Mouse (Mus musculus) effector memory CD4-positive, alpha-beta T cell, adult 7 months (primary cell): ENCODE results near the gene Tpi1. TPM values are rescaled to one million over a fixed set of nuclear protein-coding genes. Genes with fewer than 3 reads are reported as not detected.

Source experiments
- polyA plus RNA-seq: library from polyadenylated mRNA; unstranded; fragments of 100-300 nt; shearing (Covaris generic); gene quantifications from one replicate; pipeline ENCODE4 v1.2.1, GENCODE M21; 2017

Tpi1 gene
- 98.4 TPM for polyA plus RNA-seq

DNA sequence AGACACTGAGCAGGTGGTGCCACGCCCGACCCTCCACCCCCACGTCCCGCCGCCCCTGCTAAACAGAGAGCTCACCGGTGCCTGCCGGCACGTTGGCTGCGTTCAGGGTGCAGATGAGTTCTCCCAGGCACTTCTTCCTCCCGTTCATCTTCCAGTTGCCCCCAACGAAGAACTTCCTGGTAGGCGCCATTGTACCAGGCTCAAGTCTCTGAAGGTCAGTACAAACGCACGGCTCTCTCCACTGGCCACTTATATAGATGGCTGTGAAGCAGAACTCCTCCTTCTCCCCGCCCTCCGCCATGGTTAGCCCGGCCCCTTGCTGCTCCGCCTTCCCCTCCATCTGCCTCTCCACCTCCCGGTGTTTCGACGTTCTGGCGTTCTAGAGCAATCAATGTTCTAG, at the start of gene Tpi1:
Gene Tpi1, minus strand, starts transcription at position 364 of the 400 bp plus-strand sequence.

DNA sequence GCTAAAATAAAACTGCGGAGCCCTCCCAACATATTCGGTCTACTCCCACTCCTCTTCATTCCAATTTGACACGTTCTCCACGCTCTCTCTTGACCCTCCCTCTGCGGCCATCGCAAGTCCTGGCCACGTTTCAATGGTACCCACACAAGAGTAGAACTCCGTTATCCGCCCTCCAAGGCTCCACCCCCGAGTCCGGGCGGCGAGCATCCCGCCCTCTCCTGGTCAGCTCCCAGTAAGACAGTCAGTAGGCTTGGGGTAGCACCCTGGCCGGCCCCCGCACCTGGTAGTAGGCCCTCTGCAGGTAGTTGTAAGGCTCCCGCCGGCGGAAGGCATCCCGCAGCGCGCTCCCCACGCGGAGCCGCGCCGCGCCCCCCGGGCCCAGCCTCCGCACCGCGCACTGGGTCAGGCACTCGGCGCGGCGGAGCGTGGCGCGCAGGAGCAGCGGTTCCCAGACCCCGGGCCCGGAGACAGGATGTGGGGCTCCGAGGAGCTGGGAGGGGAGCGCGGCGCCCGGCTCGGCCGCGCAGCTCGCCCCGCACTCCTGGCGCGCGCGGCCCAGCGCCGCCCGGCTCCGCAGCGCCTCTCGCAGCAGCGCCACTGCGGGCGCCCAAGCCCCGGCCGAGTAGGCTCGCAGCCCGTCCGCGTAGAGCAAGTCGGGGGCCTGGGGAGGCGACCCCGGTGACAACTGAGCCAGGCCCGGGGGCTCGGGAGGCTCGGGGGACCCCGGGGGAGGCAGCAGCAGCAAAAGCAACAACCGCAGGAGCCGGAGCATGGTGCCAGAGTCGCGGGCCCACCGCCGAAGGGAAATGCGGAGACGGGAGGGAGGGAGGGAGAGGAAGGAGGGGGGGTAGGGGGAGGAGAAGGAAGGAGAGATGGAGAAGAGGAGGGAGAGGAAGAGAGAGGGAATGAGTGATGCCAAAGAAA, 43.1 kb upstream of the Tpi1 start, which contains the start of gene P3h3:
Gene P3h3, minus strand, starts transcription at position 837 of the 924 bp plus-strand sequence.

DNA sequence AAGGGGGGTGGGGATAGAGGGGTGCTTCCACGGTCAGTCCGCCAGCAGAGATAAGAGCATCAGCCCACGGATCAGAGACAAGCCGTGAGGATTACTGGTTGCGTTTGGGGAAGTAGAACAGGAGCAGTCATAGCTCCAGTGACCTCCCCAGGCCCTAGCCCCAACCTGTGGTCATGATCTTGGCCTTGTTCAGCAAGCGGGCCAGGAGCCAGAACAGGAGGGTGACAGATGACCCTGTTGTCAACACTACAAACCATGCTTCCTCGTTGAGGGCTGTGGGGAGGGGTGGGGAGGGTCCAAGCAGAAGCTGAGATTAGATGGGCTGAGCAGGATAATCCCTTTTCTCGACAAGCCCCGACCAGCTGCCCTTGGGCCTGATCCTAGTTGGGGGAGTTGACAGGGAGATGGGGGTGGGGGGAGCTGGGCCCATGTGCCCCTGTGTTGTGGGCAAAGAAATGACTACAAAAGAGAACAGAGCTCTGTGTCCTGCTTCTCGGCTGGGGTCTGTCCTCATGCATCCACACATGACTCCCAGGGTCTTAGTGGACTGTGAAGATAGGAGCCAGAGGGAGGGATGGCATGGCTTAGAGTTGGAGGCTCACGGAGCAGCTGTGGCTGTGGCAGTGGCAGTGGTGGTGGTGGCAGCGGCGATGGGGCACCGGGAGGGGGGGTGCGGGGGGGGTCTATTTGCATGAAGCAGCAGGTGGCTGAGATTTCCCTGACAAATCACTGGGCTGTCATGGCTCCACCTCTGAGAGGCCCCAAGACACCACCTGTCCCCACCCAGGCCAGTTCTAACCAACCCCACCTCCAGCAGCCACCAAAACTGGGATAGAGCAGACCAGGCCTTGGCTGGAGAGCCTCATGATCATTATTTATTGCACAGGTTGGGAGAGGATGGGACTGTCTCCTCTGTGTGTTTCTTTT, 26.4 kb upstream of the Tpi1 start, which contains the start of gene Gnb3:
Gene Gnb3, minus strand, starts transcription at position 35 of the 927 bp plus-strand sequence.

DNA sequence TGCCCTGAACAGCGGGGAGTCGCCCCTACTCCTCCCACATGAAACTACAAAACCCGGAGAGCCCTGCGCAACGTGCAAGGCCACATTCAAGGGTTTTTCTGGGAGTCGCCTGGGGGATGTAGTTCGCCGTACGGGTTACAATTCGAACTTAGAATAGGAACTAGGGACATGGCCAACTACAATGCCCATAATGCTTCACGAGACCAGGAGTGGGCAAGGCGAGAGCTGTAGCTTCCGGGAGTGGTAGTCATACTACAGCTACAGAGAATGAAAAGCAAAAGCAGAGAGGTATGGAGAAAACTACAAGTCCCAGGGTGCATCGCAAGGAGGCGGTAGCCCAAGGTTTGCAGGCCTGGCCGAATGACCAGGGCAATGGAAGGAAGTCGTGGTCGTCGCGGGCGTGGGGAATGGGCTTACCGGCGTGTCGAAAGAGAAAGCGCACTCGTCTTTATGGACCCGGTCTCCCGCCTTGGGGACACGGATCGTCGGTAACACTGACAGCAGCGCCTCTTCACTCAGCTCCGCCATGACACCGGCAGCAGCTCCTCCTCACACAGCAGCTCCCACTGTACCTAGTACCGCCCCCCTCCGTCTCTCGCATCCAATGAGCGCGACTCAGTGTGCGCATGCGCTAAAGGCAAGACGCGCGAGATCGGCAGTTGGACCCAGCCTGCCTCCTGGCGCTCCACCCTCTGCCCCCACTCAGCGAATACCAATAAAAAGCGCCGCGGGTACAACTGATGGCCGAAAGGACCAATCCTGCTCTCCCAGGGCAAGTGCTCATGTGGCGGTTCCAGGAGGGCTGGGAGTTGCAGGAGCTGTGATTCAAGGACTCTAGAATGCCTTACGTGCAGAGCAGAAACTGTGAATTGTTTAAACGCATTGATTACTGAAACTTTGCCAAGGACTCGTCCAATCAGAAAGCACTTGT, 15.0 kb upstream of the Tpi1 start, which contains the start of the genes Usp5 and Cdca3:
Gene Usp5, minus strand, starts transcription at position 617 of the 931 bp plus-strand sequence.
Gene Cdca3, plus strand, starts transcription at position 680 of the 931 bp plus-strand sequence.

DNA sequence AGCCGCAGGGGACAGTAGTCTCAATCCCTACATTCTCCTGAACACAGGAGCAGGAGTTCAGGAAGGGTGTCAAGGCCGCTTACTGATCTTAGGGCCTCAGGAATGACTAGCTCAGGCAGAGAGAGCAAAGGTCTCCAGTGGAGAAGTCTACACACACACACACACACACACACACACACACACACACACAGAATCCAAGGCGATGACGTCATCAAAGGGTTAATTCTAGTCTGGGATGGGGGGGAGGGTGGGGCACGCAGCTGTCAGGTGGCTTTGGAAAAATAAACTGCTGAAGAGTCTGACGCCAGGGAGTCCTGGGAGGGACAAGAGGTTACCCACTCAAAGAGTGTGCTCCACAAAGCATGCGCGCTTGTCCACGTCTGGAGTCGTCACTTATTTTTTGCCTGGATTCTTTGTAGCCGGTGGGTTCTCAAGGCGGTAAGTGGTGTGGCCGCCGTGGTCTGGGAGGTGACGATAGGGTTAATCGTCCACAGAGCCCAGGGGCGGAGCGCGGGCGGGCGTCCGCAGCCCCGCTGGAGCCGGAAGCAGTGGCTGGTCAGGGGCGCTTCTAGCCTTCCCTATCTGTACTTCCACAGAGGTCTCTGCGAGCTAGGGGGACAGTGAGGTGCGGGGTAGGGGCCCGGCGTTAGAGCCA, 5.6 kb downstream of the Tpi1 start, which contains the start of gene Spsb2:
Gene Spsb2, plus strand, starts transcription at position 304 of the 655 bp plus-strand sequence.

DNA sequence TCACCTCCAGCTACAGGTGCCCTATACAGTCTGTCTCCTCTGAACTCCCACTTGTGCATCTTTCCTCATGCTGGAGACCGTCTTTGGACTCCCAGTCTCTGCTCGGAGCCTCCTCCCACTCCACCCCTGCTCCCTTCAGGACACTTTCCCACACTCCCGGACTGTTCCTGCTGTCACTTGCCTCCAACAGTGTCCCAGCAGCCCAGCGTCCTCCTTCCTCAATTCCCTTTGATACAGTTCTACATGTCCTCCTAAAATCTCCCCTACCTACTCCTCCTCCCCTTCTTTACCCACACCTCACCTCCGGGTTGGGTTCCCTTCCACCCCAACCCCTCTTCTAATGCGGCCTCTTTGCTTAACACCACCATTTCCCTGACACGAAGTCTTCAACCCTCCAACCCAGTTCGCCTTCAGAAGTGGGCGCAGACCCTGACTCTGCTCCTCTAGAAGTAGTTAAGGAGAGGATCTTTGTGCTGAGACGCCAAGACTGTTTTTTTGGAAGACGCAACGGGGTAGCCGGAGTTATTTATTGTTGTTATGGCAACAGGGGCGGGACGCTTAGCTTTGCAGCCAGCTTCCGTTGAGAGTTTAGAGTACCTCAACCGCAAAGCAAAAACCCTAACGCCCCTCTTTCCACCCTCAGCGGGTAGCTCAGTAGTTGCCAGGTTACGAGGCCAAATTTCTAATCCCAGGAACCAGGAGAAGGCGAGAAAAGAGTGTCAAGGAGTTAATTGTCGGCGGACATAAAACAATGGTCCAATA, 34.7 kb downstream of the Tpi1 start, which contains the start of gene Lrrc23:
Gene Lrrc23, minus strand, starts transcription at position 506 of the 762 bp plus-strand sequence.

DNA sequence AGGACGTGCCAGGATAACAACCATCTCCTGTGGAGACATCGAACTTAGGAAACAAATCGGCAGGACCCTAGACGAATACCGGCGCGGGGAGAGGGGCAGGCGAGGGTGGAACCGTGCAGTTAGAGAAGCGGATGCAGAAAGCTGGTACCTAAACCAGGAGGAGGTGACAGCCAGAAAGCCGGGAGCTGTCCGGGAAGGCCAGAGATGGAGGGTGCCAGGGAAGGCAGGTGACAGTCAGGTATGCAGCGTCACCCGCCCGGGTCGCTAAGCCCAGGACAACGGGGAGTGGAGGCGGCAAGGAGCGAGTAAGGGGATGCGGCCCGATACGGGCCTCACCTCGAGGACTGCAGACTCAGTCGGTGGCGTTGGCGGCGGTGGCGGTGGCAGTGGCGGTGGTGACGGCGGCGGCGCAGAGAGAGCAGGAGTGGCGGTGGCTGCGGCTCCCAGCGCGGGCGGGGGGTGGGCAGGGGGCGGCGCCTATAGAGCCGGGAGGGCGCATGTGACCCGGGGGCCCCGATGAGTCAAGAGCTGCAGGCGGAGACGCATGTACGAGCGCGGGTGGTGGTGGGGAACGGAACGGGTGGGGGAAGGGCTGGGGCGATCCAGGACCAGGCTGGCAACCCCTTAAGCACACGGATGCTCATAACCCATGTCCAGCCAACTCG, 44.9 kb downstream of the Tpi1 start, which contains the start of gene Eno2:
Gene Eno2, minus strand, starts transcription at position 573 of the 665 bp plus-strand sequence.

Other genes with a start within 250 kb of the Tpi1 start
- not detected for gene C1rb, start 244.0 kb downstream of the Tpi1 start, polyA plus RNA-seq
- not detected for gene C1s2, start 178.2 kb downstream of the Tpi1 start, polyA plus RNA-seq
- gene Lpcat3, start 151.3 kb downstream of the Tpi1 start, polyA plus RNA-seq = 24.7 TPM
- 304 TPM for gene Emg1, start 102.1 kb downstream of the Tpi1 start, polyA plus RNA-seq
- 134 TPM for gene Phb2, start 102.0 kb downstream of the Tpi1 start, polyA plus RNA-seq
- gene Ptpn6, start 75.6 kb downstream of the Tpi1 start, polyA plus RNA-seq = 292 TPM
- 328 TPM for gene Grcc10, start 72.9 kb downstream of the Tpi1 start, polyA plus RNA-seq
- gene Gm45234, start 58.3 kb downstream of the Tpi1 start, polyA plus RNA-seq = not detected
- 15.0 TPM for gene Atn1, start 57.8 kb downstream of the Tpi1 start, polyA plus RNA-seq
- gene Eno2, start 44.6 kb downstream of the Tpi1 start, polyA plus RNA-seq = 2.6 TPM
- gene Lrrc23, start 34.6 kb downstream of the Tpi1 start, polyA plus RNA-seq = 6.4 TPM
- 1.8 TPM for gene Spsb2, start 5.6 kb downstream of the Tpi1 start, polyA plus RNA-seq
- gene Usp5, start 15.2 kb upstream of the Tpi1 start, polyA plus RNA-seq = 69.2 TPM
- gene Cdca3, start 15.3 kb upstream of the Tpi1 start, polyA plus RNA-seq = 3.2 TPM
- not detected for gene Gnb3, start 26.0 kb upstream of the Tpi1 start, polyA plus RNA-seq
- gene P3h3, start 43.5 kb upstream of the Tpi1 start, polyA plus RNA-seq = not detected
- not detected for gene Gpr162, start 49.7 kb upstream of the Tpi1 start, polyA plus RNA-seq
- 584 TPM for gene Cd4, start 73.9 kb upstream of the Tpi1 start, polyA plus RNA-seq
- not detected for gene Lag3, start 97.4 kb upstream of the Tpi1 start, polyA plus RNA-seq
- gene Ptms, start 105.8 kb upstream of the Tpi1 start, polyA plus RNA-seq = 4.5 TPM
- 126 TPM for gene Mlf2, start 117.1 kb upstream of the Tpi1 start, polyA plus RNA-seq
- 38.9 TPM for gene Cops7a, start 151.2 kb upstream of the Tpi1 start, polyA plus RNA-seq
- not detected for gene Pianp, start 182.4 kb upstream of the Tpi1 start, polyA plus RNA-seq
- 55.9 TPM for gene Zfp384, start 194.8 kb upstream of the Tpi1 start, polyA plus RNA-seq
- 49.3 TPM for gene Ing4, start 225.5 kb upstream of the Tpi1 start, polyA plus RNA-seq
- gene Acrbp, start 235.4 kb upstream of the Tpi1 start, polyA plus RNA-seq = 7.8 TPM